Mouse (Mus musculus) testis, adult 2 months (tissue): ENCODE measurements around the gene Cbfb.

Experiments
- CTCF ChIP-seq: fragments of 200-500 bp; IDR thresholded peaks from 2 replicates; pipeline ENCODE4 v1.5.1; 2012; ENCODE audit warnings: low read depth, mild to moderate bottlenecking, inconsistent platforms, low read length, moderate library complexity; ENCODE audit not compliant: control insufficient read depth, insufficient read depth, insufficient replicate concordance
- POLR2A ChIP-seq: fragments of 200-500 bp; IDR thresholded peaks from 2 replicates; pipeline ENCODE4 v1.6.1; 2012; ENCODE audit warnings: low read depth, mild to moderate bottlenecking, inconsistent platforms, low read length, moderate library complexity; ENCODE audit not compliant: control insufficient read depth

DNA sequence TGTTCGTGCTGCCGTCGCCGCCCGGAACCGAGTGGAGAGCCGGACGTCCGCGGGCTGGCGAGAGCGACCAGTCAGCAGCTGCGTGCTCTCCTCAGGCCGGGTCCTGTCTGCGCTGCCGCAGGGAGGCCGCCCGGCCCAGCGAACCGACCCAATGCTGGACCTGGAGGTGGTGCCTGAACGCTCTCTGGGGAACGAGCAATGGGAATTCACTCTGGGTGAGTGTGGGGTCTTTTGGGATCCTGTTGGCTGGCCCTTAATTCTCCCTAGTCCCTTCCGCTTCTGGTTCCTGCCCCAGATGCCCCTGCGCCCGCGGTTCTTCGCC lies 54.8 kb downstream of the Cbfb start:
- TF ChIP-seq CTCF: no peak
- TF ChIP-seq POLR2A: no peak
